Mouse (Mus musculus) liver, adult 2 months (tissue): ENCODE measurements at regions not wholly inside any gene's neighbourhood (a gene's known extent, or its start where the extent isn't known, plus 50 kb on each side); places are given as distances from the start of the nearest gene placed in this dataset.

Source experiments
- CTCF ChIP-seq: fragments of 200-500 bp; IDR thresholded peaks from 2 replicates; pipeline ENCODE4 v1.5.1; 2011; ENCODE audit warnings: low read depth, low read length, control low read depth
- POLR2A ChIP-seq: fragments of 200-500 bp; IDR thresholded peaks from 2 replicates; pipeline ENCODE4 v1.6.1; 2011; ENCODE audit warnings: low read length, control low read depth; ENCODE audit not compliant: insufficient read depth; ENCODE audit errors: extremely low read depth

DNA sequence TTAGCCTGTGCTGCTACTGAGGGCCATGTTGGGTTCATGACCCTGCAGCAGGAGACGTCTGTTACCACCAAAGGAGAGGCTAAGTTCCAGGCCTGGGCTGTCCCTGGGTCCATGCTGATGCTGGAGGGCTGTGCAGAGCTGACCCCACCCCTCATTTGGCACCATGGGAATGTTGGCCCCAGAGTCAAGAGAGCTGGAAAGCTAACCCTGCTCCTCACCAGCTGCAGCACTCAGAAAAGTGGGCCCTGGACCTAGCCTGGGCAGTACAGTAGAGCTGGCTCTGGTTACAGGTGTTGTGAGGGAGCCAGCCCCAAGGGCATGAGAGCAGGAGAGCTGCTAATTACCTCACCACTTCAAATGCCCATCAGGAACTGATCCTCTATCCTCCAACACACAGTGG lies 500.9 kb upstream of the Nr5a2 start:
- TF ChIP-seq POLR2A: no peak
- TF ChIP-seq CTCF: no peak
